Mouse (Mus musculus) brain, embryonic 14.5 days (tissue): Measurements from ENCODE around the gene Krt77.

Source experiments
- CTCF ChIP-seq: fragments of 200-500 bp; IDR thresholded peaks from 2 replicates; pipeline ENCODE4 v1.5.1; 2012; ENCODE audit warnings: inconsistent platforms, mild to moderate bottlenecking, moderate library complexity, borderline replicate concordance; ENCODE audit not compliant: insufficient read depth, insufficient read length; ENCODE audit errors: extremely low read depth
- POLR2A ChIP-seq: fragments of 200-500 bp; IDR thresholded peaks from 2 replicates; pipeline ENCODE4 v1.6.1; 2012; ENCODE audit warnings: mild to moderate bottlenecking, inconsistent platforms, borderline replicate concordance; ENCODE audit not compliant: poor library complexity, insufficient read depth, insufficient read length, severe bottlenecking; ENCODE audit errors: extremely low read depth

DNA sequence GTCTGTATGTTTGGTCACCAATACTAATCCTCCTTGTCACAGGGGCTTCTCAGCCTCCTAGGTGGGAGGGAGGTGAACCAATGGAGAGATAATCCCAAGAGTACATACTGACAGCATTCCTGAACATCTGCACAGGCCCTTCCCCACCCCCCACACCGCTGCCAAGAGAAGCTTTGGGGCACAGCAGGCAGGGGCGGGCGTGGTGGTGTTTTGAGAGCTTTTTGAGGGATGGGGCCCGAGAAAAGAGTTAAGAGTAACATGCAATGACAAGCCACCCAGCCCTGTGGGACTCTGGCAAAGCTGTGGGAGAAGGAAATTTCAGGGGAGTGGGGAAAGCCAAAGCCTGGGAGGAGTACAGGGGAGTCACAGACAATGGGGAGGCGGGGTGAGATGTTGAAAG, 15.2 kb downstream of the Krt77 start:
- TF ChIP-seq CTCF (no peak), POLR2A (no peak)
